Mouse (Mus musculus) G1E (cell line): ENCODE data around the gene Cdc42ep1. TPM values are rescaled to one million over a fixed set of nuclear protein-coding genes. Genes with fewer than 3 reads are reported as not detected.
A peak's percentile ranks its signal among the peaks of the same experiment; 100 is the strongest.
"Not testable (repeated sequence)": the region's sequence is repeated elsewhere in the genome, so short reads cannot be mapped to it uniquely, and the experiment has no call there.

Experiments used
- ATAC-seq: 2 replicates; pipeline ENCODE4 v1.8.0; 2016; ENCODE audit warnings: mild to moderate bottlenecking; ENCODE audit not compliant: insufficient number of reproducible peaks, poor library complexity, low FRiP score, severe bottlenecking; ENCODE audit errors: extremely low read depth
- DNase-seq: peaks from one replicate; pipeline ENCODE4 v3.0.0; 2012; ENCODE audit warnings: low spot score
- H3K27me3 ChIP-seq: 2 replicates; pipeline ENCODE4 v1.6.1; 2012; ENCODE audit warnings: mild to moderate bottlenecking, low read length, inconsistent platforms; ENCODE audit not compliant: insufficient read depth
- H3K36me3 ChIP-seq: replicated peaks from 2 replicates; pipeline ENCODE3; 2012; ENCODE audit warnings: mild to moderate bottlenecking, inconsistent platforms
- H3K4me1 ChIP-seq: 2 replicates; pipeline ENCODE4 v1.6.1; 2012; ENCODE audit warnings: low read depth, low read length, inconsistent platforms, mixed read lengths; ENCODE audit not compliant: insufficient read depth
- H3K4me3 ChIP-seq: 2 replicates; pipeline ENCODE4 v1.5.1; 2012; ENCODE audit warnings: low read depth, mild to moderate bottlenecking, inconsistent platforms, low read length, moderate library complexity, mixed read lengths
- H3K9me3 ChIP-seq: replicated peaks from 2 replicates; pipeline ENCODE4 v1.6.1; 2012; ENCODE audit warnings: inconsistent platforms
- CTCF ChIP-seq: IDR thresholded peaks from 2 replicates; pipeline ENCODE4 v1.5.1; 2012; ENCODE audit warnings: low read depth, low read length, inconsistent platforms, mixed read lengths
- GATA1 ChIP-seq: IDR thresholded peaks from 2 replicates; pipeline ENCODE4 v1.6.1; 2012; ENCODE audit warnings: borderline replicate concordance, low read length, inconsistent platforms, mixed read lengths
- GATA2 ChIP-seq: IDR thresholded peaks from 2 replicates; pipeline ENCODE4 v1.6.1; 2012; ENCODE audit warnings: low read depth, low read length, inconsistent platforms, borderline replicate concordance
- POLR2AphosphoS5 ChIP-seq: IDR thresholded peaks from 2 replicates; pipeline ENCODE4 v1.6.1; 2012; ENCODE audit warnings: low read depth, low read length, inconsistent platforms; ENCODE audit not compliant: insufficient replicate concordance
- TAL1 ChIP-seq: conservative IDR thresholded peaks from 2 replicates; pipeline ENCODE4 v1.6.1; 2012; ENCODE audit warnings: low read depth, low read length, inconsistent platforms, mixed read lengths
- polyA plus RNA-seq: library from polyadenylated mRNA; stranded (reverse); fragments of >175 nt; gene quantifications from 2 replicates; pipeline ENCODE4 v1.2.3, GENCODE M21; 2012
- total RNA-seq, 2 experiments: library from RNA; stranded (forward) in 1 of 2; stranded (reverse) in 1 of 2; fragments of 200-1000 nt in 1 of 2; fragments of >200 nt in 1 of 2; fragmentation: Nextera tagmentation in 1 of 2; gene quantifications; 2 replicates each; pipeline ENCODE4 v1.2.3; 2014 to 2017

Gene Cdc42ep1
- total and polyA plus RNA-seq, 3 experiments: 0.11 TPM; not detected in 2

DNA sequence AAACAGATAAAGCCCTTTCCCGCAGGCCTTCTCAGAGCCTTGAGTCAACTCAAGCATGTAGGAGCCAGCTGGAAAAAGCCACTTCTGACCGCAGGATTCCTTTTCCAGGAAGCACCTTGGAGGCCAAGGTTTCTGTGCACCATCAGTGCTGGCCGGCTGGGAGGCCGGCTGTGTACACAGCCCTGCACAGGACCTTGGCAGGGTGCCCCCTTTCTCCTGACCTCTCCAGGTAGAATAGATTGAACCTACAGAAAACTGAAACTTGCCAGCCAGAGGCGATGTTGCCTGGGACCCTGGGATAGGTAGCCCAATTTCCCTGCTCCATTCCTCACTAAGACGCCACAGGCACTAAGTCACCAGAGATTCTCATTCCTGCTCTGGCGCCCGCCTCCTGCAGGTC lies 3.4 kb downstream of the Cdc42ep1 start:
- H3K9me3 ChIP-seq: 0 out of 2 replicates have a peak, but pooled peaks cover 2% of the 10 kb centered on the region
- H3K27me3 ChIP-seq: peaks cover 63% of the 10 kb centered on the region
- H3K4me3 ChIP-seq: no peak overlapping the region
- H3K4me1 ChIP-seq: peaks cover 11% of the 10 kb centered on the region
- DNase-seq: no peak
- no peaks in the 10 kb centered on the region for H3K36me3 ChIP-seq
- ATAC-seq: no peak
- TF ChIP-seq GATA1 (no peak), GATA2 (no peak), TAL1 (no peak), POLR2AphosphoS5 (no peak), CTCF (no peak)

DNA sequence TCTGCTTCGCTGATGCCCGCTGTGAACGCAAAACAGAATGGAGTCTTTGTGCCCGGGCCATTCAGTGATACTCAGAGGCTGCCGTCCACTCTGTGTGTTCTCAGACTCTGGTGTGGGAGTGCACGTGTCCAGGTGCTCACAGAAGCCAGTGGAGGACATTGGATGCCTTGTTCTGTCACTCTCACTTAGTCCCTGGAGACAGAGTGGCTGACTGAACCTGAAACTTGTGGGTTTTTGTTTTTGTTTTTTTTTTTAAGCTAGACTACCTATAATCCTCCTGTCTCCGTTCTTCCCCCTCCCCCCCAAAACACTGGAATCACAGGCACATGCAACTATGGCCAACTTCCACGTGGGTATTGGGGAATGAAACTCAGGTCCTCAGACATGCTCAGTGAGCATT lies 3.9 kb downstream of the Cdc42ep1 start:
- Histone ChIP-seq H3K36me3 (no peaks in the 10 kb centered on the region), H3K4me1 (peaks cover 16% of the 10 kb centered on the region), H3K4me3 (no peak overlapping the region), H3K27me3 (peaks cover 66% of the 10 kb centered on the region), H3K9me3 (0 out of 2 replicates have a peak, but pooled peaks cover 2% of the 10 kb centered on the region)
- TF ChIP-seq GATA2: no peak
- no peak for TF ChIP-seq POLR2AphosphoS5
- no peak for TF ChIP-seq CTCF
- no peak for TF ChIP-seq GATA1
- no peak for TF ChIP-seq TAL1
- ATAC-seq (no peak), DNase-seq (no peak)

DNA sequence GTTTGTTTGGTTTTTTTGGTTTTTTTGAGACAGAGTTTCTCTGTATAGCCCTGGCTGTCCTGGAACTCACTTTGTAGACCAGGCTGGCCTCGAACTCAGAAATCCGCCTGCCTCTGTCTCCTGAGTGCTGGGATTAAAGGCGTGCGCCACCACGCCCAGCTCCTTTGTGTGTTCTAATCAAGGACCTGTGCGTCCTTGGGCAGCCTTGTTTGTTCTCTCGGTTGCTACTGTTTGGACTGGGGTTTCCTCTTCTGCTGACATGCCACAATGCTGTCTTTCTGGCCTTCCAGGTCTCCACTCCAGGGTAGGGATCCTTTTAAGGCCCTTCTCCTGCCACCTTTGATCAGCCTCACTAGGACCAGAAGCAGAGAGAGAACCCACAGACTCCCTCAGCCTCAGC lies 4.4 kb downstream of the Cdc42ep1 start:
- H3K4me3 ChIP-seq, H3K9me3 ChIP-seq, DNase-seq, ATAC-seq, H3K36me3 ChIP-seq: not testable (repeated sequence)
- H3K4me1 ChIP-seq: peaks cover 21% of the 10 kb centered on the region
- peaks cover 67% of the 10 kb centered on the region for H3K27me3 ChIP-seq

DNA sequence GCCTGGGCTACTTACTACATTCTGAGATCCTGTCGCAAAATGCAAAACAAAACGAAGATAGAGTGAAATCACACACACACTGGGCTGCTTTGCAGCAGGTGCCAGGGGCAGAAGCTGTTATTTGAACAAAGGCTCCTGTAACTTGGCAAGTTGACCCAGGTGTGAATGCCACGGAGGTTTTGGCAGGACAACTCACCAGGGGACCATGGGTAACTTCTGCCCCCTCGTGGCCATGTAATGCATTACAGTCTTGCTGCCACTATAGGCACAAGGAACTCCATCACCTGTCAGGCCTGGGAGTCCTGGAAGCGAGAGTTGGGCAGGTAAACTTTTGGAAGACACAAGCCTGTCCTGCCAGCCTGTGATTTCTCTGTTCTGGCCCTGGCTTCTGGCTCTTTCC lies 6.0 kb downstream of the Cdc42ep1 start:
- peaks cover 12% of the 10 kb centered on the region for H3K4me1 ChIP-seq

DNA sequence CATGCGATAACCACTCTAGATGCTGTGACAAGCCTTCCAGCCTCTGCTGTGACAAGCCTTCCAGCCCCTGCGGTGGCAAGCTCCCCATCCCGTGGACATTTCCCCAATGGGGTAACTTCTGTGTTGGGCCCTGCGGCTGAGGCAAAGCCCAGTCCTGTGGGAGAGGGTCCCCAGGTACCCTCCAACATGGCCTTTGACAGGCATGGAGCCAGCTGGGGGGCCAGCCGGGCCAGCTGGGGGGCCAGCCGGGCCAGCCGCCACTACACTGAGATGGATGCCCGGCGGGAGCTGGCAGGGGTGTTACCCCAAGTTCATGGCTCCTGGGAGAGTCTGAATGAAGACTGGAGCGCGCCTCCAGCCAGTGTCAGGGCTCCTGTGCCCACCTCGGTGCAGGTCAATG lies 7.1 kb downstream of the Cdc42ep1 start:
- no peak overlapping the region for H3K4me3 ChIP-seq
- no peaks in the 10 kb centered on the region for H3K36me3 ChIP-seq
- no peak for TF ChIP-seq TAL1
- no peak for TF ChIP-seq GATA2
- TF ChIP-seq CTCF: no peak
- no peak for TF ChIP-seq GATA1
- TF ChIP-seq POLR2AphosphoS5: no peak
- peaks cover 12% of the 10 kb centered on the region for H3K4me1 ChIP-seq
- no peak for DNase-seq
- ATAC-seq: no peak
- H3K27me3 ChIP-seq: peaks cover 56% of the 10 kb centered on the region
- no peaks in the 10 kb centered on the region for H3K9me3 ChIP-seq

More for the DNA sequence above, 6.0 kb downstream of the Cdc42ep1 start:
- DNase-seq: peak; percentile 68
- TF ChIP-seq CTCF: peak; percentile 93
- TF ChIP-seq TAL1: no peak
- TF ChIP-seq POLR2AphosphoS5: no peak
- Histone ChIP-seq H3K36me3 (no peaks in the 10 kb centered on the region), H3K4me3 (no peak overlapping the region), H3K27me3 (peaks cover 60% of the 10 kb centered on the region), H3K9me3 (no peaks in the 10 kb centered on the region)
- ATAC-seq: peak; percentile 34; the same call in 1 of the 2 replicates

DNA sequence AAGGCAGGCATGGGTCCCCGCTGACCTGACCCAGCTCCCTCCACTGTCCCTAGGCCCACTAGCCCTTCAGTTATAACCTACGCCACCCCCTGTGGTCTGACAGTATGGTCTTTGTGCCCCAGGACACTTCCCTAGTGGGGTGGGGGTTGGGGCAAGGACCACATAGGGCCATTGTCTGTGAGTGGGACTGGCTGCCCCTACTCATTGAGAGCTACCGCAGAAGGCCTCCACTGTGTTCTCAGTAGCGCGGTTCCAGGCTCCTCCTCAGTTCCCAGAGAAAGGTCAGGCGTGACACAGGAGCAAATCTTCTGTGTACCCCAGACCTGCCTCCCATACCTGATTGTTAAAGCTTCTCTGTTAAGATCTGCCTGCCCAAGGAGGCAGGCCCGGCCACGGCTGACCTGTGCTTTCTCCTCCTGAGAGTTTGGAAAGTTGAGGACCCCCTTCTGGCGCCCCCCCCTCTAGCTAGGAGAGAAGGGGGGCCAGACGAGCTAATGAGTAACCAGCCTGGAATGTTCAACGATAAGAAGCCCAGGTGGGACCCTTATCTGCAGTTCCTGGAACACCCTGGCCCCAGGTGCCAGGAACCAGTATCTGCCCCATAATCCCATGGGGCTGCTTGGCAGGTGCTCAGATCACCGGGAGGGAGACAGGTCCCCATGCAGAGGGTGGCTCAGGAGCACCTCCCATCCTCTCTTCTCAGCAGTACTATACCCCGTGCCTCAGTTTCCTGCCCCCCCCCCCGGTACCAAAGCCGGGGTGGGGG lies 7.8 kb downstream of the Cdc42ep1 start:
- Histone ChIP-seq H3K36me3 (no peaks in the 10 kb centered on the region), H3K4me3 (no peak overlapping the region), H3K9me3 (no peaks in the 10 kb centered on the region), H3K27me3 (peaks cover 54% of the 10 kb centered on the region), H3K4me1 (peaks cover 12% of the 10 kb centered on the region)
- ATAC-seq (no peak), DNase-seq (no peak)
- TF ChIP-seq TAL1: no peak
- no peak for TF ChIP-seq CTCF
- no peak for TF ChIP-seq GATA1
- no peak for TF ChIP-seq POLR2AphosphoS5
- no peak for TF ChIP-seq GATA2

DNA sequence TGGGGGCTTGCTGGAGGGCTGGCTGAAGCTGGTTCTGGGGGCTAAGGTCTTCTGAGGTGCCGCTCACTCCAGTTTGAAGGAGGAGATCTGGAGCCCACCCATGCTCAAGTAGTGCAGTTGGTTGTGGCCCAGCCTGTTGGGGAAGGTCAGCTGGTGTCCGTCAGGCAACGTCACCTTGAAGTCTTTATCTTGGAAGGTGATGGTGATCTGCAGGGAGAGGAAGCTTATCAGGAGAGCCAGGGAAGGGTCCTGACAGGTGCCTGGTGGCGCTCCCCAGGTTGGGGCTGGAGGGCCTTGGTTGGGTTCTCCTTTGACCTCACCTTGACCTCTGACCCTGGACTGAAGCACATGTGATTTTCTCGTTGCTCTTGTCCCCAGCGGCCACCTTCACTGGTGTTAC lies 8.5 kb downstream of the Cdc42ep1 start:
- peaks cover 53% of the 10 kb centered on the region for H3K27me3 ChIP-seq

More for the DNA sequence above, 8.5 kb downstream of the Cdc42ep1 start:
- Histone ChIP-seq H3K36me3 (no peaks in the 10 kb centered on the region), H3K9me3 (no peaks in the 10 kb centered on the region), H3K4me1 (peaks cover 17% of the 10 kb centered on the region), H3K4me3 (no peak overlapping the region)
- TF ChIP-seq CTCF (no peak), POLR2AphosphoS5 (no peak), GATA1 (no peak), GATA2 (no peak), TAL1 (no peak)
- ATAC-seq (no peak), DNase-seq (no peak)
